Mouse (Mus musculus): ENCODE results near the gene Ascl4. TPM values are rescaled to one million over a fixed set of nuclear protein-coding genes. Genes with fewer than 3 reads are reported as not detected.
A peak's percentile ranks its signal among the peaks of the same experiment; 100 is the strongest.

The Ascl4 gene
- polyA plus RNA-seq, 2 experiments, result 0.24 to 0.44 TPM

DNA sequence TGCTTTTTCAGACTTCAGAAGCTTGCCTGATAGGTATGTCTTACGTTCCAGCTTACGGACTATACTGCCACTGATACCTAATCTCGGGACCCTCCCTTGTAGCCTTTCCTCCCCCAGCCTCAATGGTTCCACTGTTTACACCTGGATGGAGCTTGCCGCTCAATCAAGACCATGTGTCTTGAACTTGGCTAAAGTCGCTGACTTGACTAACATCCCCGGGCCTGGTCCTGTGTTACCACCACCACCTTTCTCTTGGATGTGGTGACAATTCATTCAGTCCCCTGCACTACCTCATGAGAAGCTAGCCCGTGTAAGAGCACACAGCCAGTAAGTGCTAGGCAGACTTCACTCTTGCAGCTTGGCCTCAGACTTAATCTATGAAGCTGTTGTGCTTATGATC lies 36.8 kb downstream of the Ascl4 start:
- H3K4me1 ChIP-seq (ENCODE audit: control insufficient read depth, insufficient read depth, low read length), result no peaks in the 10 kb centered on the region
- ATAC-seq (ENCODE audit: low FRiP score, low read depth), result no peak
- no peak overlapping the region for H3K4me2 ChIP-seq (replicated peaks; ENCODE audit: low read depth, low read length, severe bottlenecking)
- WGBS, result 85% methylated on average over 7 of the region's 7 CpGs
- no peaks in the 10 kb centered on the region for H3K27me3 ChIP-seq (ENCODE audit: control insufficient read depth, insufficient read depth, low read length)
- TF ChIP-seq POLR2A (IDR thresholded peaks at IDR 0.05; ENCODE audit: borderline replicate concordance, extremely low read depth, insufficient read depth, insufficient read length), result no peak
- no peak overlapping the region for H3K4me3 ChIP-seq (replicated peaks; ENCODE audit: low read length)
- no peak overlapping the region for H3K27ac ChIP-seq (replicated peaks; ENCODE audit: low read depth, low read length)
- H3K9me3 ChIP-seq (ENCODE audit: control insufficient read depth, low read length), result no peaks in the 10 kb centered on the region
- no peak for DNase-seq (ENCODE audit: low spot score)
- no peak overlapping the region for H3K9ac ChIP-seq (ENCODE audit: low read depth, low read length, severe bottlenecking)
- no peaks in the 10 kb centered on the region for H3K36me3 ChIP-seq (ENCODE audit: control insufficient read depth, insufficient read depth, low read length)

DNA sequence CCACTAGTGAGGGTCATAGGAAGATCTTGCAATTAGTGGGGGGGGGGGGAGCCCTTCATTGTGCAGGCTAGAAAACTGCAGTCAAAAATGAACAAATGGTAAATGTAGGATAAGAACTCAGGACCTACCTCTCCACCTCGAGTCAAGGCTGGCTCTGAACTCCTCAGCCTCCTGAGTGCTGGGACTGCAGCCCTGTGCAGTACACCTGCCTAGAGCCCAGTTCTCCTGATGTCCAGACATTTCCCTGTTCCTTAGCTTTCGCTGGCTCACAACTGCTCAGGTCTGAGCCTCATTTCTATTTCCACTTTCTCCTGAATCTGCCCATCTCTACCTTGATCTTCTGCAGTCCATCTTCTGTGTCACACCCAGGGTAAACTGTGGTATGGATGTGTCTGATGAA lies 39.0 kb downstream of the Ascl4 start:
- no peak for DNase-seq (ENCODE audit: low spot score)
- H3K9ac ChIP-seq (ENCODE audit: low read depth, low read length, severe bottlenecking), result no peak overlapping the region
- WGBS, result 38% methylated on average over 2 of the region's 2 CpGs

DNA sequence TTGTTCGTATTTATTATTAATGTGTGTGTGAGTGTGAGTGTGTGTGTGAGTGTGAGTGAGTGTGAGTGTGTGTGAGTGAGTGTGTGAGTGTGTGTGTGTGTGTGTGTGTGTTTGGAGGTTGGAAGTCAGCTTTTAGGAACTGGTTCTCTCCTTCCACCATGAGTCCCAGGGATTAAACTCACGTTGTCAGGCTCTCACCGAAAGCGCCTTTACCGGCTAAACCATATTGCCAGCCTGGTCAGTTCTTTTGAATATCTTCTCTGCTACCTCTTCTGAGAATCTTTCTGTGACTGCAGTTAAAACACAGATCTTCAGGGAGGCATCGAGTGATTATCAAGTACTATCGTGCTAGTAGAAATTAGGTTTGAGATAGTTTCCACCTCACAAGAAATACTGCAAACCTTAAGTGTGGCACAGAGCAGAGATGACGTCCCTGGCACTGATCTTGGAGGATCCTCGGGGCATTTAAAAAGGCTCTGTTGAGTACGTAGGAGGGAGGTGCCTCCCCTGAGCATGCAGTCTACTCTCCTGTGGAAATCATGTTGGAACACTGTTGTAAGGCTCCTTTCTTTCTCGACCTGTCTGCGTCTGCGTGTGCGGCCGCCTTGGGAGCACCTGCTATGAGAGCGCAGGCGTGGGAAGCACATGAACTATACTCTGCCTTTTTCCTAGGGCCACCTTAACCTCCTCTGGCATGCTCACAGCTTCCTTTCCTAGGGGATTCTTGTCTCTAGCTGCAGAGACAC lies 40.1 kb downstream of the Ascl4 start:
- DNase-seq (ENCODE audit: low spot score), result no peak
- no peak overlapping the region for H3K9ac ChIP-seq (ENCODE audit: low read depth, low read length, severe bottlenecking)
- H3K27me3 ChIP-seq (ENCODE audit: control insufficient read depth, insufficient read depth, low read length), result no peaks in the 10 kb centered on the region
- no peak overlapping the region for H3K4me3 ChIP-seq (replicated peaks; ENCODE audit: low read length)
- no peak for TF ChIP-seq POLR2A (IDR thresholded peaks at IDR 0.05; ENCODE audit: borderline replicate concordance, extremely low read depth, insufficient read depth, insufficient read length)
- no peaks in the 10 kb centered on the region for H3K4me1 ChIP-seq (ENCODE audit: control insufficient read depth, insufficient read depth, low read length)
- 59% methylated on average over 17 of the region's 17 CpGs for WGBS
- ATAC-seq (ENCODE audit: low FRiP score, low read depth), result no peak
- H3K36me3 ChIP-seq (ENCODE audit: control insufficient read depth, insufficient read depth, low read length), result no peaks in the 10 kb centered on the region
- H3K27ac ChIP-seq (replicated peaks; ENCODE audit: low read depth, low read length), result no peak overlapping the region
- no peak overlapping the region for H3K4me2 ChIP-seq (replicated peaks; ENCODE audit: low read depth, low read length, severe bottlenecking)
- no peaks in the 10 kb centered on the region for H3K9me3 ChIP-seq (ENCODE audit: control insufficient read depth, low read length)

More for the DNA sequence above, 39.0 kb downstream of the Ascl4 start:
- Histone ChIP-seq H3K9me3 (ENCODE audit: control insufficient read depth, low read length) (no peaks in the 10 kb centered on the region), H3K4me3 (replicated peaks; ENCODE audit: low read length) (no peak overlapping the region), H3K27ac (replicated peaks; ENCODE audit: low read depth, low read length) (no peak overlapping the region), H3K4me1 (ENCODE audit: control insufficient read depth, insufficient read depth, low read length) (no peaks in the 10 kb centered on the region), H3K36me3 (ENCODE audit: control insufficient read depth, insufficient read depth, low read length) (no peaks in the 10 kb centered on the region), H3K27me3 (ENCODE audit: control insufficient read depth, insufficient read depth, low read length) (no peaks in the 10 kb centered on the region), H3K4me2 (replicated peaks; ENCODE audit: low read depth, low read length, severe bottlenecking) (no peak overlapping the region)
- no peak for ATAC-seq (ENCODE audit: low FRiP score, low read depth)
- TF ChIP-seq POLR2A (IDR thresholded peaks at IDR 0.05; ENCODE audit: borderline replicate concordance, extremely low read depth, insufficient read depth, insufficient read length), result no peak

DNA sequence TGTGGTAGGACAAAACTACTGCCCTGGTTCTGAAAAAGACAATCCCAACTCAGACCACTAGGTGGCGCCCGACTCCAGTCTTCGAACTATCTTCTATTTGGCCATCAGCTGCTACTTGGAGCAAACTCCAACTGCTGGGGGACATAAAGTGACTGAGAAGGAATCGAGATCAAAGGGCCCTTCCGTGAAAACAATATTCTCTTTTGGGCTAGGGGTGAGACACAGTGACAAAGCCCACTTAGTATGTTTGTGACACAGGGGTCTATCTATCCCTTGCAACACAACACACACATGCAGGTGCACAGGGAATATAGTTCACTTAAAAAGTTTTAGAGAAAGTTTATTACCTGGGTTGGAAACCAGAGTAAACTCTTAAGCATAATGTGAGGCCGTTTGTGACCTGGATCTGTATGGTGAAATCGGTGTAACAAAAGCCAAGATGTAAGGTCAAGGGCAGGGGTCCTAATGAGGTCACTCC lies 40.7 kb downstream of the Ascl4 start:
- peak; percentile 34; the same call in 1 of the 2 replicates for ATAC-seq (ENCODE audit: low FRiP score, low read depth)
- TF ChIP-seq POLR2A (IDR thresholded peaks at IDR 0.05; ENCODE audit: borderline replicate concordance, extremely low read depth, insufficient read depth, insufficient read length), result no peak
- Histone ChIP-seq H3K4me3 (replicated peaks; ENCODE audit: low read length) (no peak overlapping the region), H3K4me2 (replicated peaks; ENCODE audit: low read depth, low read length, severe bottlenecking) (no peak overlapping the region), H3K9ac (ENCODE audit: low read depth, low read length, severe bottlenecking) (no peak overlapping the region), H3K9me3 (ENCODE audit: control insufficient read depth, low read length) (no peaks in the 10 kb centered on the region), H3K27me3 (ENCODE audit: control insufficient read depth, insufficient read depth, low read length) (no peaks in the 10 kb centered on the region), H3K27ac (replicated peaks; ENCODE audit: low read depth, low read length) (no peak overlapping the region), H3K4me1 (ENCODE audit: control insufficient read depth, insufficient read depth, low read length) (no peaks in the 10 kb centered on the region), H3K36me3 (ENCODE audit: control insufficient read depth, insufficient read depth, low read length) (no peaks in the 10 kb centered on the region)
- WGBS, result 15% methylated on average over 7 of the region's 7 CpGs
- peak; percentile 76 for DNase-seq (ENCODE audit: low spot score)

DNA sequence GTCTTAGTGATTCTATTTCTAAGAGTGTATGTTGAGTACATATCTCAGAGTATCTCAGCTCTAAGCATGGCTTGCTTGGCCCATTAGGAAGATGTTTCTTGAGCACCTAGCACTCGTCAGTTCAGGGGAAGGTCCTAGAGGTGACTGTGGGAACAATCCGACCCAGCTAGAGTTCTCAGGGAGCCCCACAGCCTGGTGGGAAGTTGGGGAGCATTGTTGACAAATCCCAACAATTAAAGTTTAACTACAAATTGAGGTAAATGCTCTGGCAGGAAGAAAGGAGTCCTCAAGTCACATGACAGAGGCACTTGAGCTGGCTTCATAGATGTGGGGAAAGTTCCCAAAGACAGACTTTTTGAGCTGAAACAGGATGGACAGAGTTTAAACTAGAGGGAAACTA lies 41.2 kb downstream of the Ascl4 start:
- Histone ChIP-seq H3K36me3 (ENCODE audit: control insufficient read depth, insufficient read depth, low read length) (no peaks in the 10 kb centered on the region), H3K9ac (ENCODE audit: low read depth, low read length, severe bottlenecking) (no peak overlapping the region), H3K9me3 (ENCODE audit: control insufficient read depth, low read length) (no peaks in the 10 kb centered on the region), H3K4me1 (ENCODE audit: control insufficient read depth, insufficient read depth, low read length) (no peaks in the 10 kb centered on the region), H3K4me3 (replicated peaks; ENCODE audit: low read length) (no peak overlapping the region), H3K4me2 (replicated peaks; ENCODE audit: low read depth, low read length, severe bottlenecking) (no peak overlapping the region), H3K27ac (replicated peaks; ENCODE audit: low read depth, low read length) (no peak overlapping the region), H3K27me3 (ENCODE audit: control insufficient read depth, insufficient read depth, low read length) (no peaks in the 10 kb centered on the region)
- ATAC-seq (ENCODE audit: low FRiP score, low read depth), result no peak
- WGBS, result 49% methylated on average over 2 of the region's 2 CpGs
- no peak for DNase-seq (ENCODE audit: low spot score)
- TF ChIP-seq POLR2A (IDR thresholded peaks at IDR 0.05; ENCODE audit: borderline replicate concordance, extremely low read depth, insufficient read depth, insufficient read length), result no peak

Measured in limb, embryonic 14.5 days (tissue).